Mouse (Mus musculus): ENCODE data around the gene Tmprss3.

- TF ChIP-seq CTCF (IDR thresholded peaks at IDR 0.05; ENCODE audit: low read depth, low read length) = no peak
- TF ChIP-seq EP300 (IDR thresholded peaks at IDR 0.05; ENCODE audit: insufficient read depth, low read depth, low read length) = no peak
Observed at GRCm38 (mm10) chr17:31211881-31212280, 13.1 kb upstream of the Tmprss3 start.
